Mouse (Mus musculus) brain, embryonic 14.5 days (tissue): ENCODE measurements around the gene Fig4. TPM values are rescaled to one million over a fixed set of nuclear protein-coding genes. Genes with fewer than 3 reads are reported as not detected.

Experiments
- DNase-seq: peaks from one replicate; pipeline ENCODE4 v3.0.0-alpha.2; 2011; ENCODE audit warnings: low read depth
- CTCF ChIP-seq: fragments of 200-500 bp; IDR thresholded peaks from 2 replicates; pipeline ENCODE4 v1.5.1; 2012; ENCODE audit warnings: inconsistent platforms, mild to moderate bottlenecking, moderate library complexity, borderline replicate concordance; ENCODE audit not compliant: insufficient read depth, insufficient read length; ENCODE audit errors: extremely low read depth
- POLR2A ChIP-seq: fragments of 200-500 bp; IDR thresholded peaks from 2 replicates; pipeline ENCODE4 v1.6.1; 2012; ENCODE audit warnings: mild to moderate bottlenecking, inconsistent platforms, borderline replicate concordance; ENCODE audit not compliant: poor library complexity, insufficient read depth, insufficient read length, severe bottlenecking; ENCODE audit errors: extremely low read depth
- polyA plus RNA-seq: library from polyadenylated mRNA; depleted of rRNA; stranded (reverse); fragments of >200 nt; gene quantifications from 2 replicates; pipeline ENCODE4 v1.2.3, GENCODE M21; 2012

Fig4 gene
- polyA plus RNA-seq, 1 experiment, result 19.4 TPM

- TF ChIP-seq CTCF (no peak), POLR2A (no peak)
- no peak for DNase-seq
Observed at GRCm38 (mm10) chr10:41236020-41236419, 67.0 kb downstream of the Fig4 start.

- DNase-seq, result no peak
- no peak for TF ChIP-seq POLR2A
- no peak for TF ChIP-seq CTCF
Observed at GRCm38 (mm10) chr10:41235584-41235983, 67.5 kb downstream of the Fig4 start.

GRCm38 (mm10) chr10:41235159-41235558, 67.9 kb downstream of the Fig4 start:
- no peak for TF ChIP-seq CTCF
- TF ChIP-seq POLR2A, result no peak
- DNase-seq, result no peak

GRCm38 (mm10) chr10:41234552-41234951, 68.5 kb downstream of the Fig4 start:
- TF ChIP-seq POLR2A (no peak), CTCF (no peak)
- no peak for DNase-seq

- TF ChIP-seq POLR2A (no peak), CTCF (no peak)
- no peak for DNase-seq
Observed at GRCm38 (mm10) chr10:41233140-41233539, 69.9 kb downstream of the Fig4 start.

- DNase-seq, result no peak
- no peak for TF ChIP-seq CTCF
- no peak for TF ChIP-seq POLR2A
Observed at GRCm38 (mm10) chr10:41231163-41231835, 71.8 kb downstream of the Fig4 start.

GRCm38 (mm10) chr10:41227626-41228025, 75.4 kb downstream of the Fig4 start:
- no peak for TF ChIP-seq POLR2A
- TF ChIP-seq CTCF, result no peak

GRCm38 (mm10) chr10:41223499-41223898, 79.6 kb downstream of the Fig4 start:
- TF ChIP-seq CTCF, result no peak
- no peak for TF ChIP-seq POLR2A
- DNase-seq, result no peak

More at GRCm38 (mm10) chr10:41227626-41228025, 75.4 kb downstream of the Fig4 start:
- no peak for DNase-seq

GRCm38 (mm10) chr10:41221204-41221603, 81.9 kb downstream of the Fig4 start:
- TF ChIP-seq POLR2A (no peak), CTCF (no peak)
- DNase-seq, result peak; percentile 53

- DNase-seq, result peak; percentile 22
- TF ChIP-seq POLR2A, result no peak
- TF ChIP-seq CTCF, result no peak
Observed at GRCm38 (mm10) chr10:41218897-41219296, 84.2 kb downstream of the Fig4 start.

- no peak for DNase-seq
- TF ChIP-seq POLR2A, result no peak
- TF ChIP-seq CTCF, result no peak
Observed at GRCm38 (mm10) chr10:41214083-41214482, 89.0 kb downstream of the Fig4 start.

- TF ChIP-seq POLR2A, result no peak
- TF ChIP-seq CTCF, result no peak
Observed at GRCm38 (mm10) chr10:41209538-41209937, 93.5 kb downstream of the Fig4 start.

More at GRCm38 (mm10) chr10:41209538-41209937, 93.5 kb downstream of the Fig4 start:
- no peak for DNase-seq
